Comparison of ENCODE assay signal across 30 mouse cellular contexts in the genomic region with DNA sequence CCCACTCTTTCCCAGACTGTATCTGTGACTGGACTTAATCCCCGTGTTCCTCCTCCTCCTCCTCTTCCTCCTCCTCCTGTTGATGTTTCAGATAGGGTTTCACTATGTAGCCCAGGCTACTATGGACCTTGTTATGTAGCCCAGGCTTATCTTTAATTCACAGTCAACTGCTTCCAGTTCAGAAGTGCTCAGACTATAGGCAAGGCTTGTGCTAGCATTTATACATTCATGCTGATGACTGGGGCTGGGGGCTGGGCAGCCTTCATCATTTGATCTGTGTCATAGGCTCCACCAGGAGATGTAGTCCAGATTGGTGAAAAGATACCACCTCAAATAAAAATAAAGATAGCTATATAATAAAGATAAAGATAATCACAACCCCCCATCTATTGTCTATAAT. TPM values are rescaled to one million over a fixed set of nuclear protein-coding genes. Genes with fewer than 3 reads are reported as not detected.
A peak's percentile ranks its signal among the peaks of the same experiment; 100 is the strongest.
DNase-seq lines count a peak whose midpoint lies in the region; ATAC-seq lines count a peak whose summit lies in the region.
"Had no signal": no experiment of that assay in that cellular context is flagged by ENCODE, and none has a peak within 500 bp of the region (broad histone marks: within the 10 kb centered on the region; RNA-seq: fewer than 3 reads in every experiment).

No protein-coding gene starts in this region.

- intact Hi-C loops in heart, postnatal 36 days (cut with DNase I) = no loop called here

- no peaks in the 10 kb centered on the region for H3K9me3 ChIP-seq in embryonic facial prominence, embryonic 10.5 days
- no peaks in the 10 kb centered on the region for H3K9me3 ChIP-seq in limb, embryonic 12.5 days
- H3K9me3 ChIP-seq: embryonic facial prominence, embryonic 12.5 days; forebrain, embryonic 13.5 days; forebrain, embryonic 15.5 days; G1E had no signal

- no peaks in the 10 kb centered on the region for H3K36me3 ChIP-seq in embryonic facial prominence, embryonic 10.5 days (replicated peaks)
- H3K36me3 ChIP-seq in limb, embryonic 12.5 days = no peaks in the 10 kb centered on the region
- H3K36me3 ChIP-seq: embryonic facial prominence, embryonic 12.5 days; forebrain, embryonic 15.5 days; G1E had no signal

- peak overlapping the region; percentile 80; the same call in 1 of the 2 replicates for H3K27ac ChIP-seq in embryonic facial prominence, embryonic 10.5 days (replicated peaks)
- peak overlapping the region; percentile 88 for H3K27ac ChIP-seq in limb, embryonic 12.5 days
- H3K27ac ChIP-seq: forebrain, embryonic 13.5 days; forebrain, embryonic 15.5 days had no signal

- peaks cover 5% of the 10 kb centered on the region; the same call in 1 of the 2 replicates for H3K27me3 ChIP-seq in embryonic facial prominence, embryonic 10.5 days (replicated peaks; ENCODE audit: low read depth, poor library complexity, severe bottlenecking)
- H3K27me3 ChIP-seq in limb, embryonic 12.5 days = no peaks in the 10 kb centered on the region
- H3K27me3 ChIP-seq: CH12.LX; embryonic facial prominence, embryonic 12.5 days; forebrain, embryonic 15.5 days; Patski had no signal

- 61% methylated on average over 1 of the region's 1 CpGs for WGBS in embryonic facial prominence, embryonic 10.5 days
- 63% methylated on average over 1 of the region's 1 CpGs for WGBS in limb, embryonic 12.5 days

- DNase-seq in heart, adult 11 months = peak; percentile 51
- DNase-seq in heart, postnatal 36 days = no peak
- DNase-seq in embryonic facial prominence, embryonic 10.5 days (ENCODE audit: low spot score) = no peak
- DNase-seq in urinary bladder, adult 2 months (ENCODE audit: low spot score) = no peak
- DNase-seq: adrenal gland, adult 8-10 months; adrenal gland, postnatal 14 days; adrenal gland, postnatal 36 days; B cell, adult 2 months; cerebellum, adult 11 months; cerebellum, adult 18-20 months; cerebellum, adult 8-10 months; cerebellum, adult 9-11 months; cerebellum, postnatal 14 days; cerebellum, postnatal 36 days; embryo, embryonic 11 days; forebrain, postnatal 0 days had no signal

- no peak overlapping the region for H3K9ac ChIP-seq in limb, embryonic 12.5 days (replicated peaks)
- H3K9ac ChIP-seq: embryonic facial prominence, embryonic 12.5 days; forebrain, embryonic 13.5 days; forebrain, embryonic 15.5 days; forebrain, postnatal 0 days had no signal

- peaks cover 44% of the 10 kb centered on the region for H3K4me1 ChIP-seq in embryonic facial prominence, embryonic 10.5 days
- H3K4me1 ChIP-seq in limb, embryonic 12.5 days (replicated peaks) = peaks cover 36% of the 10 kb centered on the region
- H3K4me1 ChIP-seq: embryonic facial prominence, embryonic 12.5 days had no signal

- no peak overlapping the region for H3K4me3 ChIP-seq in embryonic facial prominence, embryonic 10.5 days
- no peak overlapping the region for H3K4me3 ChIP-seq in limb, embryonic 12.5 days (replicated peaks)
- H3K4me3 ChIP-seq: embryonic facial prominence, embryonic 12.5 days; forebrain, embryonic 13.5 days; forebrain, embryonic 15.5 days had no signal

- ATAC-seq in limb, embryonic 12.5 days (ENCODE audit: insufficient number of reproducible peaks, insufficient read depth, low FRiP score, low TSS enrichment, low read depth) = no peak
- no peak for ATAC-seq in granulocyte monocyte progenitor cell, adult 5-6 weeks (replicated peaks; ENCODE audit: poor library complexity, severe bottlenecking)
- ATAC-seq: activated CD4-positive, CD25-positive, alpha-beta regulatory T cell, adult 4 months; CD4-positive, CD25-positive, alpha-beta regulatory T cell, adult 4 months; forebrain, embryonic 13.5 days; forebrain, embryonic 15.5 days; forebrain, postnatal 0 days; Patski had no signal

- no peak overlapping the region for H3K4me2 ChIP-seq in limb, embryonic 12.5 days
- H3K4me2 ChIP-seq: embryonic facial prominence, embryonic 12.5 days; forebrain, embryonic 13.5 days; forebrain, embryonic 15.5 days had no signal

RNA-seq across cellular contexts. Expression of gene 4930564D02Rik, which starts 4.7 kb away (rescaled TPM):
- not detected for total RNA-seq in heart, postnatal 36 days (2021)
- polyA plus RNA-seq in embryonic facial prominence, embryonic 10.5 days (2016; fragmentation: Nextera tagmentation; extraction: Ambion mirVana) = not detected in 2 replicates
- not detected in 2 replicates for polyA plus RNA-seq in limb, embryonic 12.5 days (2016; fragmentation: Nextera tagmentation; extraction: Ambion mirVana)
- total RNA-seq in granulocyte monocyte progenitor cell, adult 5-6 weeks (2014; fragmentation: Nextera tagmentation) = not detected in 2 replicates
- total RNA-seq in granulocyte monocyte progenitor cell, adult 5-6 weeks (2017) = not detected in 2 replicates
- polyA plus RNA-seq in urinary bladder, adult 2 months (2012; rRNA removed) = not detected in 2 replicates
- total RNA-seq: adrenal gland, adult 18-20 months; adrenal gland, adult 8-10 months; adrenal gland, postnatal 14 days; adrenal gland, postnatal 36 days; CH12.LX; common myeloid progenitor, adult 5-6 weeks; forebrain, postnatal 0 days; G1E had no signal
- polyA plus RNA-seq: activated CD4-positive, CD25-positive, alpha-beta regulatory T cell, adult 4 months; CD4-positive, CD25-positive, alpha-beta regulatory T cell, adult 4 months; embryonic facial prominence, embryonic 12.5 days; embryonic facial prominence, embryonic 14.5 days; forebrain, embryonic 11.5 days; forebrain, embryonic 13.5 days; forebrain, embryonic 15.5 days; forebrain, postnatal 0 days; G1E; Patski had no signal

RNA-seq across cellular contexts. Expression of gene Cttnbp2nl, which starts 9.0 kb away (rescaled TPM):
- 10 to 100 TPM; 18.9 to 19.6 TPM for total RNA-seq in heart, postnatal 36 days (2021)
- 51.2 and 52.4 TPM in 2 replicates for polyA plus RNA-seq in embryonic facial prominence, embryonic 10.5 days (2016; fragmentation: Nextera tagmentation; extraction: Ambion mirVana)
- 43.6 and 46.2 TPM in 2 replicates for polyA plus RNA-seq in limb, embryonic 12.5 days (2016; fragmentation: Nextera tagmentation; extraction: Ambion mirVana)
- 1.8 TPM in 1 of 2 replicates, not detected in the other for total RNA-seq in granulocyte monocyte progenitor cell, adult 5-6 weeks (2014; fragmentation: Nextera tagmentation)
- total RNA-seq in granulocyte monocyte progenitor cell, adult 5-6 weeks (2017) = 0.78 TPM in 1 of 2 replicates, not detected in the other
- polyA plus RNA-seq in urinary bladder, adult 2 months (2012; rRNA removed) = 4.0 and 7.9 TPM in 2 replicates
- polyA plus RNA-seq: activated CD4-positive, CD25-positive, alpha-beta regulatory T cell, adult 4 months had no signal
